Mouse (Mus musculus) lung, adult 18-20 months (tissue): ENCODE measurements around the gene Ucp3.

Experiments used
- DNase-seq, 2 experiments: peaks; one replicate each; pipeline ENCODE4 v3.0.0; 2022; ENCODE audit warnings: mixed read lengths in 2 of 2

Gene Ucp3

DNA sequence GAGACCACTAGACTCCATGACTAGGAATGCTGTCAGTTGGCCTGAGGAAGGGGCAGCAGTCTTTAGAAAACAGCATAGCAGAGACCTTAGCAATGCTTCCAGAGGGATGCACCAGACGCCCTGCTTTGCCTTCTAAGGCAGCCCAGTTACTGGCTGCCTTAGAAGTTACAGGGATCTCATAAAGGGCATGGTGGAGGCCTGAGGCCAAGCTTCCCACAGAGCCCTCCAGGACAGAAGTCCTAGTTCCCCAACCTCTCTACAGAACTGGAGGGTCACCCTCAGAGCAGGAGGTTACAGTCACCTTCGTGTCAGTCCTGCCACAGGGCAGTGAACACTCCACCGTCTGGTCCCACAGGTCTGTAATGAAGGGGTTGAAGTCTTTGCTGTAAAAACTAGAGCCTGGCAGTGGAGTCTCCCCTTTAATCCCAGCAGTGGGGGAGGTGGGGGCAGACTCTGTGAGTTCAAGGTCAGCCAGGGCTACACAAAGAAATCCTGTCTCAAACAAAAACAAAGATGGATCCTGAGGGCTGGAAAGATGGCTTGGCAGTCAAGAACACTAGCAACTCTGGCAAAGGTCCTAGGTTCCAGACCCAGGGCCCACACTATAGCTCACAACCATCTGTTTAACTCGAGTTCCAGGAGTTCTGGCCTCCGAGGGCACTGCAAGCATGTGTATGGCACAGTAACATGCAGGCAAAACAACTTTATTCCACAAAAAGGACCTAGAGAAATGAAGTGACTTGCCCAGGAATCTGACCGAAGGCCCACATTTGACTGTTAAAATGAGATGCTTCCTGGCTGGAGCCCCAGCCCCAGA, 28.4 kb downstream of the Ucp3 start:
- DNase-seq: peak in 1 of 2 experiments; percentile 42

DNA sequence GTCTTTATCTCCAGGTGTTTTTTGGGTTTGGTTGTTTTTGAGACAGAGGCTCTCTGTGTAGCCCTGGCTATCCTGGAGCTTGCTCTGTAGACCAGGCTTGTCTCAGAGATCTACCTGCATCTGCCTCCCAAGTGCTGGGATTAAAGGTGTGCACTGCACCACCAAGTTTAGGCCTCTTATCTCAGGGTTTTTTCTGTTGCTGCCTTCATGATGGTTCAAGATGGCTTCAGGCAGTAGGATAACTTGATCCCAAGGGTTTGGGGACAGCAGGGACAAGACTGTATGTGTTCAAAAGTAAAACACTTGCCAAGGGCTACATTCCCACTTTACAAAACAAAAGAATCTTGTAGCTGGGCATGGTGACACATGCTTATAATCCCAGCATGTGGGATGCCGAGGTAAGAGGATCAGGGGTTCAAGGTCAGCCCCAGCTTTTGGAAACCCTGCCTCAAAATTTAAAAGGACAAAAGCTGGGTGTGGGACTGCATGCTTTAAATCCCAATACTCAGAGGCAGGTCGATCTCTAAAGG, 29.1 kb downstream of the Ucp3 start:
- no peak for DNase-seq

DNA sequence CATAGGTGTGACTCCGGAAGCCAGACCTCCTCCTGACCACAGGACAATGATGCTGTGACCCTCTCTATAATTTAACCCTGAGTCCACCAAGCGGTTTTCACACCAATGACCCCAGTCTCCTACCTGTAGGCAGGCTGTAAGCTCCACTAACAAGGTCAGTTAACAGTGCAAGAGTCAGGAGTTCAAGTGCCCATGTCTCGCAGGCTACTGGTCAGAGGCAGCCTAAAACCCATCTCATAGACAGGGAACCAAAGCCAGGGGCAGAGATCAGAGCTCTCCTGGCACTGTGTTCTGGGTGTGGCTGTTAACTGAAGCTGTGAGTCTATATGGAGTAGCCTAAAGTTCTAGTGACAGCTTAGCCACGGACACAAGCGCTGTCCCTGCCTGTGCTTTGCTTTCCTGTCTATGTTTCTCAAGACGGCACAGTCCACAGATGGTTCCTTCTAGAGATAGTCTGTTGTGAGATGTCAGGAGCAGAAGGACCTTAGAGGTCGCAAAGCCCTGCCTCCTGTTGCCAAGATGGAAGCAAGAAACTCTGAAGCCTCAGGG, 29.7 kb downstream of the Ucp3 start:
- peak; percentile 41 to 58 for DNase-seq

DNA sequence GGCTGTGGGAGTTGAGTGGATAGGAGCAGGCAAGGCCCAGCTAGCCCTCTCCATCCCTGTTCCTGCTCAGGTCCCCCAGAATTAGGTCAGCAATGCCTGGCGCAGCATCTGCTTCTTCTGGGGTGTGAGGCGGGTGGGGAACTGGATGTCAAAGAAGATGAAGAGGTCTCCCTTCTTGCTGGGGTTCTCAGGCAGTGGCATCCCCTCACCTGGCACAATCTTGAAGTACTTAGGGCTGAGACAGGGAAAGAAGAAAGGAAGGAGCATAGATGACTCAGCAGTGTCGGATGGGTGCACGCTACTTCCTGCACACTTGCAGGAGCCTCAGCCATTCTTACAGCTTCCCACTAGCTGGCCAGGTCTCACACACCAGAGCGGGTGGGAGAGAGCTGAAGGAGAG, 30.3 kb downstream of the Ucp3 start:
- peak in 1 of 2 experiments; percentile 27 for DNase-seq

DNA sequence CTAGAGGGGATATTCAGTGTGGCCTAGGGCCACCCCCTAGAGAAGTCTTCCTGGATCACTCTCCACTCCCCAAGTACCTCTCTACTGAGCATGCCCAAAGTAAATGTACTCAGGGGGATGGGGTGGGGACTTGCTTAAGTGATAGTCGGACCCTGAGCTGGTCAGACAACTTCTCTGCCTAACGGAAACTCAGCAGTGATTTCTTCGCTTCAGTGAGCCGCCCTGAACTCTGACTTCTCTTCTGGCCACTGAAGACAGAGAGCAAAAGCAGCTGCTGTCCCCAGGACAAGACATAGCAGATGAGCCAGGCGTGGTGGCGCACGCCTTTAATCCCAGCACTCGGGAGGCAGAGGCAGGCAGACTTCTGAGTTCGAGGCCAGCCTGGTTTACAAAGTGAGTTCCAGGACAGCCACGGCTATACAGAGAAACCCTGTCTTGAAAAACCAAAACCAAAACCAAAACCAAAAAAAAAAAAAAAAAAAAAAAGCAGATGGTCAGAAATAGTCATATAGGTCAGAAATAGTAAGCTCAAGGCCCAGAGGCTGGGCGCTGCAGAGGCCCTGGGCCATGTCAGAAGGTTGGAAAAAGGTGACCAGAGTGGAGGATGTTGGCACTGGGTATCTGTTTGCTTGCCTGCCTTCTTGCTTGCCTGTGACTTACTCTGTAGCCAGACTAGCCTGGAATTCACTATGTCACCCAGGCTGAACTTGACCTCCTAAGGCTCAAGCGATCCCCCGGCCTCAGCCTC, 32.1 kb downstream of the Ucp3 start:
- no peak for DNase-seq

DNA sequence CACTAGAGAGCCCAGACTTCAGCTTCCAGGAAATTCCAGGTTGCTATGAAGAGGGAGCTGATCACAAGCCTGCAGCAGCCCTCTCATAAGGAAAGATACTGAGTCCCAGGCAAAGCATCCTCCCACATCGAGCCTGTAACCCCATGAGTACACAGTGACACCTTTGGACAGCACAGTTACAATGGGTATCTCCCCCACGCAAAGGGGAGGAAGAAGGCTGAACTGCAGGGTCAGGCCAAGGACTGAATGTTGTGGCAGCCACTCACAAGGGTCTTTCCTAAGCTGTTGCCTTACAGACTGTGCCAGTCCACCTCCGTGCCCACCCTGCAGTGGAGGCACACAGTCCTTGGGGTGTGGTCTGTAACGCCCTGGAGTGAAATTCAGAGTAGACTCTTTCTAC, 33.7 kb downstream of the Ucp3 start:
- no peak for DNase-seq

DNA sequence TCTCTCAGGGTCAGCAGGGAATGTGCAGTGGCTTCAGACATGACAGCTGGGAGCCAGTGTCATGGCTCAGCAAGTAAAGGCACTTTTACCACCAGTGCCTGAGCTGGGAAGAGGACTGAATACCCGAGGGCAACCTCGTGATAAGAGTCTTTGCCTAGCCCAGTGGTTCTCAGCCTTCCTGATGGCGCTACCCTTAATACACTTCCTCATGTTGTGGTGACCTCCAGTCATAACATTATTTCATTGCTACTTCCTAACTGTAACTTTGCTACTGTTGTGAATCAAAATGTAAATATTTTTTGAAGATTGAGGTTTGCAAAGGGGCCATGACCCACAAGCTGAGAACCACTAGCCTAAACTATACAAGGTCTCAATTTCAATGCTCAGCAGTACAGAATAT, 35.9 kb downstream of the Ucp3 start:
- no peak for DNase-seq

DNA sequence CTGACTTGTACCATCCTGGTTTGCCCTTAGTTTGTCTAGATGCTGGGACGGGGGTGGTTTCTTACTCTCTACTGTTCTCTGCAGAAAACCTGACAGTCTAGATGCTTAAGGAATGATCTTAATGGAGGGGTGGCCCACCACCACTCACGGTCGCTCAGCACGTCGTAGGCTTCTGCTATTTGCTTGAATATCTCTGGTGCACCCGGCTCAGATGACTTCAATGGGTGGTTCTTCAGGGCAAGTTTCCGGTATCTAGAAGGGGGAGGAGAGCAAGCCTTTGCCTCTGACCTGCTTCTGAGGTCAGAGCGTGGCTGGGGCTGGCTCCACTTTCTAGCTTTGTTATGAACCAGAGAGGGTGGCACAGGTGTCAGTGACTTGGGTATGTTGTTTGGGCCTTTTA, 38.8 kb downstream of the Ucp3 start:
- DNase-seq: peak in 1 of 2 experiments; percentile 22

DNA sequence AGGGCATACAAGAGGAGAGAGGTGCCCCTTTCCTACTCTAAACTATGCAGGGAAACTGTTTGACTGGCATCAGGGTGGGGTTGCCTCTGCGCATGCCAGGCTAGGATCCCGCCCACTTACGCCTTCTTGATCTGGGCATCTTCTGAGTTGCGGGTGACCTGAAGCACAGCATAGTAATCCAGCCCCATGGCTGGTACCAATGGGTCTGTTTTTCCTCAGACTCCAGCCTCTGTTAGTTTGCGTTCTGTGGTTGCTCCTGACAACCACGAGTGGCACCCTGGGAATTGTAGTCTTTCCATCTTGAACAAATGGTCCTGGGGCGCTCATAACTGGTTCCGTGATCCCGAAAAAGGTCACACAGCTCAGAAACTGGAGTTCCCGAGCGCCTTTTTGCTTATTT, 41.8 kb downstream of the Ucp3 start, which contains the start of gene Dnajb13:
Gene Dnajb13 (minus strand): TSS at position 388 of the 400 bp plus-strand sequence.
- no peak for DNase-seq

DNA sequence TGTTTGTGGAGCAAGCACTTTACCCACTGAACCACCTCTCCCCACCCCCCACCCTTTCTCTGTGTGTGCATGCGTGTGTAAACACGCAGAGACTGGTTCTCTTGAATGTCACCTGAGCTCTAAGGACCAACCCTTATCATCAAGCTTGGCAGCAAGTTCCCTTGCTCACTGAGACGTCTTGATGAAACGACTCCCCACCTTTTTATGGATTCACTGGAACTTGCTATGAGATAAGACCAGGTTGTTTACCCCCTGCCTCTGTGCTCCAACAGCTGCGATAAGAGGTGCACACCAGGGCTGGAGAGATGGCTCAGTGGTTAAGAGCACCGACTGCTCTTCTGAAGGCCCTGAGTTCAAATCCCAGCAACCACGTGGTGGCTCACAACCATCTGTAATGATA, 47.4 kb downstream of the Ucp3 start:
- DNase-seq: no peak

DNA sequence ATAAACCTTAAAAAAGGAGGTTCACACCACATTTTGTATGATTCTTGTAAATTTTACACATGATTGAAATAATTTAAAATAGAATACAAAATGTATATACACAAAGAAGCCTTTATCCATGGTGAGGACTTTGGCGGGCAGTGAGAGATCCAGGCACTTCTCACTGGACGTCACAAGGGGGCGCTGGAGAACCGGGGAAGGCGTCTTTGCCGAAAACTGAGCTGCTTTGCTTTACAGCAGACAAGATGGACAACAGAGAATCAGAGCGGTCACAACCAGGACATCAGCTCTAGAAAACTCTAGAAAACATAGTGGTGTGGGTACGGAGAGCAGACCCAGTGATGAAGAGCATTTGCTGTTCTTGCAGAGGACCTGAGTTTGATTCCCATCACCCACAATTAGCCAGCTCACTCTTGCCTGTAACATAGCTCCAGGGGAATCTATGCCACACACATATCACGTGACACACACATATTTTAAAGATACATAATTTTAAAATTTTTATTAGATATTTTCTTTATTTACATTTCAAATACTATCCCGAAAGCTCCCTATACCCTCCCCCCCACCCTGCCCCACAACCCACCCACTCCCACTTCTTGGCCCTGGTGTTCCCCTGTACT, 48.0 kb downstream of the Ucp3 start:
- DNase-seq: peak; percentile 79 to 80

DNA sequence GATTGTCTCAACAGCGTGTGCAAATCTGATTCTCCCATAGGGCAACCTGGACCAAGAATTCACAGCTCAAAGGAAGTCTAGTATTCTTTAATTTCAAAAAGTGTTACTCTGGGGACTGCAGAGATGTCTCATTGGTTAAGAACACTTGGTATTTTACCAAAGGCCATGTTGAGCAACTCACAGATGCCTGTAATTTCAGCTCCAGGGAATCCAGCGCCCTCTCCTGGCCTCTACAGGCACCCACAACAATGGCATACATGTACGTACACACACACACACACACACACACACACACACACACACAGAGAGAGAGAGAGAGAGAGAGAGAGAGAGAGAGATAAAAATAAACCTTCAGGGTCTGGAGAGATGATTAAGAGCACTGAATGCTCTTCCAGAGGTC, 49.4 kb downstream of the Ucp3 start:
- no peak for DNase-seq

DNA sequence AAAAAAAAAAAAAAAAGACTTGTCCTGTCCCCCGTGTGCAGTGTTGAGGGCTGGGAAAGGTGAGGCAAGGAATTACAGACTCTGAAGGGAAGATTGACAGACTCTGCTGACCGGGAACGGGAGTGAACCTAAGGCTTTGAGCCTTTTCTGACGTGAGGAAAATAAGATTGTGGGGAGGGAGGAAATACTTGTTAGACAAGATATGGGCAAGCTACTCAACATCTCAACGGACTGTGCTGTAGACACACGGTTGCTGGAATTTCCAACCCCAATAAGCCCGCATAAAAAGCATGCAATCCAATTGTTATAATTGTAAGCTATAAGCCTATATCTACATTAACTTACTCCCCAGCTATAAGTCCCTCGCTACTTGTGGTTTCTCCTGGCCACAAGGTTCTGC, 51.9 kb downstream of the Ucp3 start:
- DNase-seq: no peak

DNA sequence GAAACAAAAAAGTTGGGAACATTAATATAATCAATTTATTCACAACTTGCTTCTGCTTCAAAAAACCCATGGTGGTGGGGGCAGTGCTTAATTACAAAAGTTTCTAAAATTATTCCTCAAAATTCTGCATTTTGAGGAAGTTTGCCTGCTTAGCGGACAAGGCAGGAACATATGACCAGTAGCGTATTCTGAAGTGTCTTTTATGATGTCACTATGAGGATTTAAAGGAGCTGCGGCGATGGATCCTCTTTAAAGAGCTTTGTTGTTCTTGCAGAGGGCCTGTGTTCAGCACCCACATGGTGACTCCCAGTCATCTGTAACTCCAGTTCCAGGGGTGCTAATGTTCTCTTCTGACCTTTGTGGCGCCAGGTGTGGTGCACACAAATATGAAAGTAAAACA, 58.0 kb downstream of the Ucp3 start:
- DNase-seq: no peak

DNA sequence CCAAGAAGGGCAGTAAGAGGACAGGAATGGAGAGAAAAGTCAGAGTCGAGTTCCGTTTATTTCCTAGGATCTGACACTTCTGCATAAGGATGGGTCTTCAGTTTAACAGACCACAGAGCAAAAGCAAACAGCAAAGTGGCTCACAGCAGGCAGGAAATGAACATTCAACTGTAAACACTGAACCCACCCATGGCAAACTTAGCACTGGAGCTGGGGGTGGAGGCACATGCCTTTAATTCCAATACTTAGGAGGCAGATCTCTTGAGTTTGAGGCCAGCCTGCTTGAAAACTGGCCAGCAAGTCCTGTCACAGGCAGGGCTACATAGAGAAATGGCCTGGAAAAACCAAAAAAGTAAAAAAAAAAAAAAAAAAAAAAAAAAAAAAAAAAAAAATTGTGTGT, 60.7 kb downstream of the Ucp3 start:
- DNase-seq: peak; percentile 49 to 52

DNA sequence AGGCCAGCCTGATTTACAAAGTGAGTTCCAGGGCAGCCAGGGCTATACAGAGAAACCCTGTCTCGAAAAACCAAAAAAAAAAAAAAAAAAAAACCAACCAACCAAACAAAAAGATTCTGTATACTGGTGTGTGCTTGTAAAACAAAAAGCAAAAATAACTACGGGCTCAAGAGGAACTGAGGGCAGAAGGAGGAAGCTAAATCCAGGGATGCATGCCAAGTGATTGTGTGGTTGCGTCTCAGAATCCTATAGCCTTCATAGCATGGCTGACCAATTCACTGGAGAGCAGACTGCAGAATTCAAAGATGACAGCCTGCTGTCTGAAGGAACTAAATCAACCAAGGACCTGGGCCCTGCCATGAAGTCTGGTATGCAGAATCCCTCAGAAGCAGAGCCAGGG, 61.4 kb downstream of the Ucp3 start:
- no peak for DNase-seq

DNA sequence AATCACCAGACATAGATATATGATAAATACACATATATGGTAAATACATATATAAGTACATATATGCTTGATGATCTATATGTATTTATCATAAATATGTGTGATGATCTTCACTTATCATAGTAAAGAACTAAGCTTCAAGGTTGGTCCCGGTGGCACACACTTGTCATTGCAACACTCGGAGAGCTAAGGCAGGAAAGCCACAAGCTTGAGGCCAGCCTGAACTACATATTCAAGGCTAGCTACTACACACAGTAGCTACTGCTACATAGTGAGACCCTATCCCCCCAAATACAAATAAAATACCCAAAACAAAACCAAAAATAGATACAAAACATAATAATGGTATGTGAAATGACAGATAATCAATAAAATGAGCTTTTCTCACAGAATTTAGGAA, 63.0 kb downstream of the Ucp3 start:
- no peak for DNase-seq
